Mouse (Mus musculus) heart, embryonic 10.5 days (tissue): Measurements from ENCODE around the gene Simc1. TPM values are rescaled to one million over a fixed set of nuclear protein-coding genes. Genes with fewer than 3 reads are reported as not detected.

Experiments
- DNase-seq: peaks from one replicate; pipeline ENCODE4 v3.0.0-alpha.2; 2017; ENCODE audit warnings: low spot score
- H3K27ac ChIP-seq: fragments of 300-500 bp; sonication (generic); 2 replicates; pipeline ENCODE4 v1.5.1; 2016; ENCODE audit warnings: mild to moderate bottlenecking
- H3K27me3 ChIP-seq: fragments of 300-500 bp; sonication (generic); 2 replicates; pipeline ENCODE4 v1.6.1; 2016; ENCODE audit warnings: mild to moderate bottlenecking; ENCODE audit not compliant: poor library complexity, insufficient read depth, severe bottlenecking
- H3K36me3 ChIP-seq: fragments of 300-500 bp; sonication (generic); 2 replicates; pipeline ENCODE4 v1.6.1; 2016; ENCODE audit warnings: mild to moderate bottlenecking, moderate library complexity
- H3K4me1 ChIP-seq: fragments of 300-500 bp; sonication (generic); 2 replicates; pipeline ENCODE4 v1.6.1; 2016; ENCODE audit warnings: mild to moderate bottlenecking
- H3K4me3 ChIP-seq: fragments of 300-500 bp; sonication (generic); 2 replicates; pipeline ENCODE4 v1.5.1; 2016; ENCODE audit warnings: mild to moderate bottlenecking, moderate library complexity
- H3K9me3 ChIP-seq: fragments of 300-500 bp; sonication (generic); 2 replicates; pipeline ENCODE4 v1.6.1; 2016; ENCODE audit warnings: mild to moderate bottlenecking, moderate library complexity
- WGBS: fragments of 180-500 bp; shearing (Covaris S2); methylation state at CpG from one replicate; pipeline ENCODE4 v1.1.7; 2016; 5-methylcytosine and 5-hydroxymethylcytosine counted together
- polyA plus RNA-seq: library from polyadenylated mRNA; unstranded; fragments of >200 nt; fragmentation: Nextera tagmentation; extraction: Ambion mirVana; gene quantifications from 2 replicates; pipeline ENCODE4 v1.2.1, GENCODE M21; 2016

The Simc1 gene
- polyA plus RNA-seq, 1 experiment from 2014 or later = 10.4 TPM

DNA sequence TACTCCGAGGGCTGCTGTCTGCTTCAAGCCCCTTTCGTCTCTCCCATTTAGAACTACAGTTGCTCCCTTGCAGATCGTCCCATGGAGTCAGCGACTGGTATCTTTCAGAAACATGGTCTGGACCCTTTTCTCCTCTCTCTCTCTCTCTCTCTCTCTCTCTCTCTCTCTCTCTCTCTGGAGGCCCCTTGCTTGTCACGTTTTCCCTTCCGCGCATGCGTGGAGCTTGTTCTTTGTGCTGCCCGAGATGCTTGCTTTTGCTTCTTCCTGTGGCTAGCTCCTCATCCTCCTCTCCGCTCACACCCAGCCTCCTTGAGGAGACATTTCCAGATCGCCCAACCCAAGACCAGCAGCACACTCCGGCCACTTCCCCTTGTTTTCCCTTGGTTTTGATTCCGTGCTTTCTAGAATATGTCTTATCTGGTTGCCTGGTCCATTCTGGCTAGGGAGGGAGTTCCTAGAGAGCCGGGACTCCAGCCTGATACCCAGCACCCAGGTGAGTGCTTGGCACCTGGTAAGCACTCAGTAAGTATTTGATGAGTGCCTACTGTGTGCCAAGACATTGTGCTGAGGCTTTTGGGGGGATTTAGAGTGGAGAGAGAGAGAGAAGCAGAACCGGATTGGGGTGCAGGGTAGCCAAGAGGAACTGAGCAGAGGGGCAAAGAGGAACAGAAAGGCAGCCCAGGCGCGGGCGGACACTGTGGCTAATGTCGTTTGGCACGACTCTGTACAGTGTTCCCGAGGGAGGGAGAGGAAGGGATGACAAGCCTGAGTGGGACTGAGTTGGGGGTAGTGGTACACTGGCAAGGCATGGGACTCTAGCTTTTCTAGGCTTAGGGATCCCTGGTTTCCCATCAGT lies 74.3 kb downstream of the Simc1 start:
- H3K36me3 ChIP-seq = peaks cover 61% of the 10 kb centered on the region
- DNase-seq = no peak
- H3K27ac ChIP-seq = no peak overlapping the region
- no peaks in the 10 kb centered on the region for H3K9me3 ChIP-seq
- 80% methylated on average over 21 of the region's 21 CpGs for WGBS
- no peak overlapping the region for H3K4me3 ChIP-seq
- peaks cover 16% of the 10 kb centered on the region for H3K4me1 ChIP-seq
- peaks cover 6% of the 10 kb centered on the region; the same call in 1 of the 2 replicates for H3K27me3 ChIP-seq

DNA sequence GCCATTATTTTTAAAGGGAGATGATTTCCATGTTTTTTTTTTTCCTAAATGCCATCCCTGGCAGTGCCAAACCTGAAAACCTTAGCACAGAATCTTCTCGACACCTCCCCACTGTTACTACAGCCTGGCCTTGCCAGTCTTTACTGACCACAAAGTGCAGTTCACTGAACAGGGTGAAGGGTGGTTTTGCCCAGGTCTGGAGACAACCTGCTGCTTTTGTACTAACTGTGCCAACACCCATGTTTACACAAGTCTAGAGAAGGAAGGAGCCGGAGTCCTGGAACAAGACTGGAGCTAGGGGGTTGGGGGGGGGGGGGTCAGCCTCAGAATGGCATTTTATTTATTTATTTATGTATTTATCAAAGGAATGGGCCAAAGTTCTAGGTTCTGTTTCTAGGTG lies 77.8 kb downstream of the Simc1 start:
- WGBS = 77% methylated on average over 2 of the region's 2 CpGs
- H3K36me3 ChIP-seq = peaks cover 93% of the 10 kb centered on the region
- no peak for DNase-seq
- no peak overlapping the region for H3K27ac ChIP-seq
- H3K4me3 ChIP-seq = no peak overlapping the region
- H3K4me1 ChIP-seq = no peaks in the 10 kb centered on the region
- H3K27me3 ChIP-seq = no peaks in the 10 kb centered on the region
- no peaks in the 10 kb centered on the region for H3K9me3 ChIP-seq

DNA sequence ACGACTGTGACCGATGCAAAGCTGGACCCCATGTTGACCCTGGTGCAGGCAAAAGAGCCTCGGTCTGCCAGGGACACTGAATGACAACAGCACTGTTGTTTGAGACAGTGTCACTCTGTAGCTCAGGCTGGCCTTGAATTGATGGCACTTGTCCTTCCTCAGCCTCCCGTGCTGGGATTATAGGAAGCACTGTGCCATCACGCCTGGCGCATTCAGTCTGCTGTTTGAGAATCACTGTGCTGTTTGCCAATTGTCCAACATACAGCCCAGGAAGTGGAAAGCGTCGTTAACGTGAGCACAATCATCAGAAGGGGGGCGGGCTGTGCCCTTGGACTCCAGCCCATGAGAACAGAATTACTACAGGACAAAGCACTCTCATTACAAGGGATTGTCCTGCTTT lies 78.5 kb downstream of the Simc1 start:
- 79% methylated on average over 10 of the region's 10 CpGs for WGBS
- H3K9me3 ChIP-seq = no peaks in the 10 kb centered on the region
- no peak overlapping the region for H3K4me3 ChIP-seq
- H3K36me3 ChIP-seq = peaks cover 92% of the 10 kb centered on the region
- H3K27ac ChIP-seq = no peak overlapping the region
- H3K27me3 ChIP-seq = no peaks in the 10 kb centered on the region
- no peaks in the 10 kb centered on the region for H3K4me1 ChIP-seq
- no peak for DNase-seq

DNA sequence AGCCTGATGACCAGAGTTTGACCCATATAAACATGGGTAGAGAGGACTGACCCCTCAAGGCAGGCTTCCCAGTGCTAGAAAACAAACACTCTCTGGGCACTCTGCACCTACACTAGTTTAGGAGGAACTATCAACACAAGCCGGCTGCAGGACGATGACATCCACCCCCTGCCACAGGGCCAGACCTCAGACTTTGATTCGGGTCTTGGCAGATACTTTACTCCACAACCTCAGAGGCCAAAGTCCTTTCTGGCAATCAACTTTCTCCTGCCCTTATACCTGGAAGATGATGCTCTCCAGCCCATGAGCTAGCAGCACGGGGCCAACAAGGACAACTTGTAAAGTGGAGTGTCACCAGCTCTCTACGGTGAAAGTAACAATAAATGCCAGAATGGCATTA lies 79.3 kb downstream of the Simc1 start:
- Histone ChIP-seq H3K27me3 (no peaks in the 10 kb centered on the region), H3K4me3 (no peak overlapping the region), H3K27ac (no peak overlapping the region), H3K36me3 (peaks cover 91% of the 10 kb centered on the region), H3K4me1 (no peaks in the 10 kb centered on the region), H3K9me3 (no peaks in the 10 kb centered on the region)
- 91% methylated on average over 5 of the region's 5 CpGs for WGBS
- no peak for DNase-seq

DNA sequence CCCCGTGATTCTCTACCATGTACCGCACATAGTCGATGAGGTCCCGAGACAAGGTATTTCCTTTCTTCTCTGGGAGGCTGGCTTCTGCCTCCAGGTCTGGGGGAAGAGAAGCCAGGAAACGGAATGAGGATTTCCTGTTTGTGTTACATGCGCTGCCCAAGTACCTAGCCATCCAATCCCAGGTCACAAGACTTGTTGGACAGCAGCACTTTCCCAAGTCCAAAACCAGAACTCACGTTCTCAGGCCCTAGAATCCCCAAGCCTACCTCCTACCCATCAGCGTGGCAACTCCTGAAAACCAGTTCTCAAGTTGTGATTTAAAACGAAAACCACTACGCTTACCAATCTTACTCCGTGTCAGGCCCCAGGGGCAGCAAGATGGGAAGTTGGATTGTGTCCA lies 82.3 kb downstream of the Simc1 start:
- DNase-seq = no peak
- Histone ChIP-seq H3K27ac (no peak overlapping the region), H3K27me3 (no peaks in the 10 kb centered on the region), H3K9me3 (no peaks in the 10 kb centered on the region), H3K36me3 (peaks cover 69% of the 10 kb centered on the region), H3K4me3 (no peak overlapping the region), H3K4me1 (peaks cover 9% of the 10 kb centered on the region; the same call in 1 of the 2 replicates)
- WGBS = 78% methylated on average over 11 of the region's 11 CpGs

DNA sequence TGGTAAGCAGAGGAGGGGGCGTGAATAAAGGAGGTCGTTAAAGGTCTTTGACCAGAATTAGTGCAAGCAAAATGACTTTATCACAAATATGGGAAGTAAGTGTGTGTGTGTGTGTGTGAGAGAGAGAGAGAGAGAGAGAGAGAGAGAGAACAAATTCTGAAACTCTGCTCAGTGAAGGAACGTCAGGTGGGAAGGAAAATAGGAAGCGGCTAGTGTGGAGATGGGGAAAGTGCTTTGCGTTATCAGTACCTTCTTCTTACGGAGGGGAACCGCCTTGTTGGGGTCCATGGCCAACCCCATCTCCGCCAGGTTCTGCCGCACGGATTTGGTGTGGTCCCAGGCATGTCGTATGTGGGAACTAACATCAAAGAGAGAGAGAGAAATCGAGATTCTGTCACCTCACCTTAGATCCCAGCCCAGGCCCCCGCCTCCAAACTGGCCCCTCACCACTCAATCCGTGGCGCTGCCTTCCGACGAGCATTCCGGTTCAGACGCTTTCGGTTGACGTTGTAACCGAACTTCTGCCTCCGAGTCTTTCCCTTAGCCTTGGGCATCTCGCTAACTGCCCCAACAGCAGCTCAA lies 85.9 kb downstream of the Simc1 start:
- DNase-seq = no peak
- Histone ChIP-seq H3K9me3 (no peaks in the 10 kb centered on the region), H3K4me1 (peaks cover 19% of the 10 kb centered on the region), H3K27ac (peak overlapping the region; percentile 93), H3K27me3 (no peaks in the 10 kb centered on the region), H3K4me3 (peak overlapping the region; percentile 89), H3K36me3 (peaks cover 36% of the 10 kb centered on the region)
- whole genome bisulfite sequencing = 2% methylated on average over 24 of the region's 24 CpGs

DNA sequence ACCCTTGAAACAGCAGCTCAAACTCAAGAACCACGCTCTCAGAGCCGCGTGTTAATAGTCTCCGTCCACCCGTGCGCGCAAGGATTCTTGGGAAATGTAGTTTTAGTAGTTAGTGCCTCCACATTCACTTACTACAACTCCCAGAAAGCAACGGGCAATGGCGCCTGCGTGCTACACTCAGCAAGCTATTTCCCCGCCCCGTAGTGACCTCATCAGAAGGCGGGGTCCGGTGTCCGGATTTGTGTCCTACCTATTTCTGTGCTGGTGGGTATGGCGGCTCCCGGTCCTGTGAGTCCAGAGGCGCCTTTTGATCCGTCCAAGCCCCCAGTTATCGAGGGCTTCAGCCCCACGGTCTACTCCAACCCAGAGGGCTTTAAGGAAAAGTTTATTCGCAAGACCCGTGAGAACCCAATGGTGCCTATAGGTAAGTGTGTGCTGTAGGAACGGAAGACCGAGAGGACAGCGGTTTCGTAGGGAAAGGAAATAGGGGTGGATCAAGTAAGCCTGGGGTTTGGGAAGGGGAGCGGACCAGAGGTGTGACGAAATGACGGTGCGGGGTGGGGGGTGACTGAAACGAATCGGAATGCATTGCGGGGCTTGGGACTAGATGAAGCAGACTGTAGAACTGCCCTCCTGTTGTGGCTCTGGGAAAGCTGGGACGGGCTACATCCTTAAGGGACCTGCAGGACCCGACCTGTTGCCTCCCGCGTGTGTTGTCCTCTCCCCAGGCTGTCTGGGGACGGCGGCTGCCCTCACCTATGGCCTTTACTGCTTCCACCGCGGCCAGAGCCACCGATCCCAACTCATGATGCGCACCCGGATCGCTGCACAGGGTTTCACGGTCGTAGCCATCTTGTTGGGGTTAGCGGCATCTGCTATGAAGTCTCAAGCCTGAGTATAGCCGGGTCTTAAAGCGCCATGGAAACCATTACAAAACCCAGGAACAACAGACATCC lies 86.7 kb downstream of the Simc1 start, which contains the start of the genes Nop16 and Higd2a:
Gene Nop16, minus strand, starts transcription at position 95 of the 956 bp plus-strand sequence.
Gene Higd2a, plus strand, starts transcription at position 212 of the 956 bp plus-strand sequence.
- no peaks in the 10 kb centered on the region for H3K27me3 ChIP-seq
- peaks cover 28% of the 10 kb centered on the region for H3K36me3 ChIP-seq
- peak; percentile 99 for DNase-seq
- H3K4me1 ChIP-seq = peaks cover 25% of the 10 kb centered on the region
- peak within 1 kb of the TSS; percentile 93 for H3K27ac ChIP-seq
- under 1% methylated on average over 51 of the region's 51 CpGs for WGBS
- no peaks in the 10 kb centered on the region for H3K9me3 ChIP-seq
- H3K4me3 ChIP-seq = peak within 1 kb of the TSS; percentile 89

DNA sequence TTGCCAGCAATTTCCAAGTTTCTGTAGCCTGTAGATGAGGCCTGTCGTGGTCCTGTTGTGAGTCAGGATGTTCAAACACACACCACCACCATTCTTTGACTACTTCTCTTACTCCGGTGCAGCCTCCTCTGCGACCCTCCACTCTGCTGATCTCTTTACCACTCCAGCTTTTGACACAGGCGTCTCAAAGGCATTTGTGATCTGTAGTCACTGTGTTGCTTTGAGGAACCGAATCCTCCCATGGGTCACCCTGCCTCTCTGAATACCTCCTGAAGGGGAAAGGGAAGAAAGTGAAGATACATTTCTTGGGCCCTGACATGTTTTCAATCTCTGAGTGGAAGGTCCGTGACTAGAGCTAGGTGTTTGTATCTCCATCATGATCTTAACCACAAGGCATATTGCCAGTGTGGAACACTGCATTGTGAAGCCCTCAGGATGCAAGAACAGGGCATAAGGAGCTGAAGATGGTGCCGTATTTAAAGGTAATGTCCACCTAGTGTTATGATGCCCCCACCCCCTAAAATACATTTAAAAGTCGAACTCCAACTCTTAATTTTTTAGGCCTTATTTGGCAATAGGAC lies 88.3 kb downstream of the Simc1 start:
- Histone ChIP-seq H3K36me3 (peaks cover 20% of the 10 kb centered on the region), H3K4me1 (peaks cover 40% of the 10 kb centered on the region), H3K9me3 (no peaks in the 10 kb centered on the region), H3K4me3 (peak overlapping the region; percentile 3; the same call in 1 of the 2 replicates), H3K27ac (no peak overlapping the region), H3K27me3 (no peaks in the 10 kb centered on the region)
- 93% methylated on average over 8 of the region's 8 CpGs for WGBS
- DNase-seq = no peak

DNA sequence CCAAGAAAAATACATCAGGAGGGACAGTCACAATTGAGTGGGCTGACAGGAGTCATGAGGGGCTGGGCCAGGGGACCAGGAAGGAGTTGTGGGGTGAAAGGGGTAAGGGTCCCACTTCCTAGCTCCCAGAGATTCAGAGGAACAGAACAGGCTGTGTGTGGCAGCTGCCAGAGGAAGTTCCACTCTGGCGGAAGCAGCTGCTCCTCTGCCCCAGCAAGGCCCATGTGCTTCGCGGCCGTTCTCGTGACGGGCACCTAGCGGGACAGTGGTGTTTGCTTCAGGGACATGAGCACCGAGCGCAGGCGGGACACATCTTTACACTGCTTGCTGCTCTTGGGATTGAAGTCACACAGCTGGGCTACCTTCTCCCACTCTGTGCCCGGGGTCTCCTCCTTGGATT lies 90.0 kb downstream of the Simc1 start:
- Histone ChIP-seq H3K4me3 (no peak overlapping the region), H3K9me3 (no peaks in the 10 kb centered on the region), H3K4me1 (peaks cover 56% of the 10 kb centered on the region), H3K36me3 (peaks cover 11% of the 10 kb centered on the region), H3K27ac (no peak overlapping the region), H3K27me3 (no peaks in the 10 kb centered on the region)
- WGBS = 85% methylated on average over 11 of the region's 11 CpGs
- no peak for DNase-seq

DNA sequence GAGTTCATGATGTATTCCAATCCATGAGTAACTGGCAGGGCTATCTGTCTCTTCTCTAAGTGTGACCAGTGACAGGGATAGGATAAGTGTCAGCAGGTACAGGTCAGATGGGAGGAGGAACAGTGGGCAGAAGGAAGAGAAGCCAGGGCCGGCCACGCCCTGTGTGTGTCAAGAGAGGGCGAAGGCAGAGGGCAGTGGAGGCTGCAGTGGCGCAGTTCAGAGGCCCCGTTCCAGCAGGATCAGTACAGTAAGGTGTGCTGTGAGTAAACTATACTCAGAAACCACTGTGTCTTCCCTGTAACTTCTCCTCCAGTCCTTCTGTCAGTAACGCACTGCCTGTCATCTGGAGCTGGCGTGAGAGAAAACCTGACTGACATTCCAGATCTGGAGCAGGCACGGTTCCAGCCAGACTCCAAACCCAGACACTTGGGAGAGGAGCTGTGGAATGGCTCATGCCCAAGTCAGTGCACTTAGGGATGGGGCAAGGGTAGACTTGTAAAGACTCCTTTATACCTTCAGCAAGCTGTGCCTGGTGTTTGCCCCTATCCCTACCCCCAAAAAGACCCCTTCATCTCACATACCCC lies 92.6 kb downstream of the Simc1 start:
- no peaks in the 10 kb centered on the region for H3K9me3 ChIP-seq
- H3K4me3 ChIP-seq = no peak overlapping the region
- peaks cover 45% of the 10 kb centered on the region for H3K4me1 ChIP-seq
- DNase-seq = no peak
- peaks cover 21% of the 10 kb centered on the region for H3K36me3 ChIP-seq
- whole genome bisulfite sequencing = 43% methylated on average over 8 of the region's 8 CpGs
- no peaks in the 10 kb centered on the region for H3K27me3 ChIP-seq
- peak overlapping the region; percentile 69; the same call in 1 of the 2 replicates for H3K27ac ChIP-seq

DNA sequence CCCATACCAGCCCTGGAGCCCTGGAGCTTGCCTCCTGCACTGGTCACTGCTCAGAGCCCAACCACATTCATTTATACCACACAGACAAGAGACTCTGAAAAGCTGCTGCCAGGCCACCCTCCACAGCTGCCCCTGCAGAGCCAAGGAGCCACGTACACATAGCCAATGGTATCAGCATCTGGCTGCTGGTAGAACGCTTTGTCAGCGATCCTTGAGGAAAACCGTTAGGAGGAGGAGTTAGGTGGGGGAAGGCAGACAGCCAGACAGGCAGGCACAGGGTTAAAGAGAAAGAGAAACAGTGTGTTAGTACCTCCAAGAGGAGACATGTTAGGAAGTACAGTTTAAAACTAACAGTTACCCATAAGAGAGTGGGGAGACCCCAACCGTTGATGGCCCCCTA lies 93.3 kb downstream of the Simc1 start:
- Histone ChIP-seq H3K27ac (peak overlapping the region; percentile 69; the same call in 1 of the 2 replicates), H3K36me3 (peaks cover 21% of the 10 kb centered on the region), H3K9me3 (no peaks in the 10 kb centered on the region), H3K4me1 (peaks cover 39% of the 10 kb centered on the region), H3K4me3 (peak overlapping the region; percentile 27; the same call in 1 of the 2 replicates), H3K27me3 (no peaks in the 10 kb centered on the region)
- no peak for DNase-seq
- WGBS = 67% methylated on average over 5 of the region's 5 CpGs

DNA sequence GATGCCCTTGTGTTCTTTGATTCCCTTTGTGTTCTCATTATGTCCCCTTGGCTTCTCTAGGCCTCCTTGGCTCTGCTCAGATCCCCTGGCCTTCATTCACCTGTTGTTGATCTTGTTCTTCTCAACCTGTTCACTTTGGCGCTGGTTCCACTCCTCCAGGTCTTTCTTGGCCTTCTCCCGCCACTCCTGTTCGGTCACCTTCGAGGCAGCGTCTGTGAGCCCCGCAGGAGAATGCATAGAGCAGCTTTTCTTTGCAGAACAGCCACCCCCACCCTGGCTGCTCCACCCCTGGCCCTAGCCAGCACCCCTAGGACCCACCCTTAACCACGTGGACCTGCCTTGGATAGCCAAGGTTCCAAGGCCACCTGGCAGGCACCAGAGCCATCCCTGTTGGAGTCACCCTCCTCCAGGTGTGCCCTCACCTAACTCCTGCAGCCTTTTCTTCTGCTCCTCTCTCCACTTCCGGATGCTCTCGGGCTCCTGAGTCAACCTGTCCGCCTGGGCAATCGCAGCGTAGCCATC lies 95.1 kb downstream of the Simc1 start:
- Histone ChIP-seq H3K27ac (no peak overlapping the region), H3K27me3 (no peaks in the 10 kb centered on the region), H3K36me3 (peaks cover 19% of the 10 kb centered on the region), H3K4me1 (peaks cover 42% of the 10 kb centered on the region), H3K4me3 (no peak overlapping the region), H3K9me3 (no peaks in the 10 kb centered on the region)
- DNase-seq = no peak
- 87% methylated on average over 12 of the region's 12 CpGs for WGBS
